Mouse (Mus musculus) 3134 (cell line): ENCODE data around the gene Tnni3.

Experiments used
- DNase-seq: peaks from one replicate; pipeline ENCODE4 v3.0.0-alpha.2; 2011; ENCODE audit warnings: low spot score; ENCODE audit not compliant: insufficient read length; ENCODE audit errors: extremely low read depth

The Tnni3 gene

DNA sequence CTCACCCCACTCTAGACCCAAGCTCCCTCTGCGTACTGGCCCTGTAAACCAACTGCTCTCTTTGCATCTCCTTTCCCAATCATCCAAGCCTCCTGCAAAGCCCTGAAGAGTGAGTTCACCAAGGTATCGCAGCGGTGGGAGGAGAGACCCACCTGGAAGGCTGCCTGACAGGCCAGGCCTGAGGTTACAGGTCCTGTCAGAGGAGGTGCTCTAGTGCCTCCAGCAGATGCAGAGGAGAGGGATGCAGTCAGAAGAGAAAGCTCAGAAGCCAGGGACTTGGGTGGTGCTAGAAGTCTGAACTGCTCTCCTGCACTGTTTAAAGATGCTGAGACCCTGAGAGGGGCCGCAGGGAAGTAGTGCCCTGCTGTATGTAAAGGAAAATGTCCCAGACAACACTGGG, 25.0 kb downstream of the Tnni3 start:
- no peak for DNase-seq

DNA sequence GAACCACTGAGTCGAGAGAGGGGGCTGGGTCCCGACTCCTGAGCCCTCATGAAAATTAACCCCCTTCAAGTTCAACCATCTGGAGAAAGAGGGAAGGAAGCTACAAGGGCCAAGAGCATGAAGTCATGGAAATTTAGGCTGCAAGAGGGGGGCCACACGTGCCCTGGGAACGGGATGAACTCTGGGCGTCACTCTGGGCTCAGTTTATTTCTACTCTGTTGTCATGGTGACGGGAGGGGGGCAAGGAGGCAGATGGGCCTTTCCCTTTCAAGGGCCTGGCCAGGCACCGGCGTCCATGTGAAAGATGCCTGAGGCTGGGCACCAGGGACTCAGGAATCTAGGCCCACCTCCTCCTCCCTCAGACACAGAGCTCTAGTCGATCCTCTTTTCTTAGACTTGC, 25.8 kb downstream of the Tnni3 start:
- no peak for DNase-seq

DNA sequence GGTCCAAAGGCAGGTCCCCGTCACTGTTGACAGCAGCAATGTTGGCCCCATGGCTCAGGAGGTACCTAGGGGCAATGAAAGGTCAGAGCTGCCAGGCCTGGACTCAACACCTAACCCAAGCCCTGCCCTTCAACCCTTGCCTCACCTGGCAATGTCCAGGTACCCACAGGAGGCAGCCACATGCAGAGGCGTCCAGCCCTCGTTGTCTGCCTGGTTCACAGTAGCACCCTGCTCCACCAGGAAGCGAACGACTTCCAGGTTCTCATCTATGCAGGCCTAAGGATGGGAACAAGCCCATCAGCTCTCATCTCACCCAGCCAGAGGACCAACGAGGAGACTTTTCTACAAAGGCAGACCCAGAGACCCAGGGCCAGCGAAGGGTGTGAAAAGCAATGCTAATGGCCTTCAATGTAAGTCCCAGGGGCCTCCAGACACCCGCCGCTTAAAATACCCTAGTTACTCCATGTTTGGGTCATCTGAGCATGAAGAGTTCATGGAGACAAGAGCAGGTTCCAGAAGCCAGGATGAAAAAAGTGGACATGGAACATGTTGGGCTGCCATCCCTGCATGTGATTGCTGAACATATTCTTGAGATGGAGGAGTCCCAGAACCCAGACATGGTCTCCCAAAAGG, 26.6 kb downstream of the Tnni3 start:
- DNase-seq = no peak

DNA sequence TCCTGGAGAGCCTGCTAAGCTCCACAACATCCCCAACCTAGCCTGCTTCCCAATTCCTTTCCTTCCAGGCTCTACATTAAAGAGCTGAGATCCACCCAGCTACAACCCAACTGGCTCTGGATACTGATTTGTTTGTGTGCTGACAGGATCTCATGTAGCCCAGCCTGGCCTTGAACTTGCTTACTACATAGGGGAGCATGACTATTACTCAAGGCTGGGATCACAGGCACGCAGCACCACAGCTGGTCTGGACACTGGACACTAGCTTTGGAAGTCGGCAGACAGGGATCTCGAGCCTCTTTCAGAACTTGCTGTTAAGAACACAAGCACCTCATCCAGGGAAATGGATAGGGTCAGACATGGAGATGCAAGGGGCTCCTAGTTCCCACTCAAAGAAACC, 27.6 kb downstream of the Tnni3 start:
- DNase-seq = no peak

DNA sequence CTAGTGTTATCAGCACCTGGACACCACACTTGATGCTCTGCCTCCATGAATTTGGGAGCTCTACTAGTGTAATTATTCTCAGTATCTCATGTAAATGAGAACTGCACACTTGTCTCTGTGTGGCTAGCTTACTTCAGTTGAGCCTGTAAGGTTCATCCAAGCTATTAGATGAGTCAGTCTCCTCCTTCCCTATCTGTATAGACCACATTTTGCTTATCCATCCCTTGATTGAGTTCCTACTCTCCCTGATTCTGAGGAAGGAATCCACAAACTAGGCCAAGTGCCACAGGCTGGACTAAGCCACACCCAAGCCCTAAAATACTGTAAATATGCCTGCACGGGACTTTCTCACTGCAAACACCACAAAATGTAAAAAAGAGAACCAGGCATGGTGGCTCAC, 30.0 kb downstream of the Tnni3 start:
- DNase-seq = no peak

DNA sequence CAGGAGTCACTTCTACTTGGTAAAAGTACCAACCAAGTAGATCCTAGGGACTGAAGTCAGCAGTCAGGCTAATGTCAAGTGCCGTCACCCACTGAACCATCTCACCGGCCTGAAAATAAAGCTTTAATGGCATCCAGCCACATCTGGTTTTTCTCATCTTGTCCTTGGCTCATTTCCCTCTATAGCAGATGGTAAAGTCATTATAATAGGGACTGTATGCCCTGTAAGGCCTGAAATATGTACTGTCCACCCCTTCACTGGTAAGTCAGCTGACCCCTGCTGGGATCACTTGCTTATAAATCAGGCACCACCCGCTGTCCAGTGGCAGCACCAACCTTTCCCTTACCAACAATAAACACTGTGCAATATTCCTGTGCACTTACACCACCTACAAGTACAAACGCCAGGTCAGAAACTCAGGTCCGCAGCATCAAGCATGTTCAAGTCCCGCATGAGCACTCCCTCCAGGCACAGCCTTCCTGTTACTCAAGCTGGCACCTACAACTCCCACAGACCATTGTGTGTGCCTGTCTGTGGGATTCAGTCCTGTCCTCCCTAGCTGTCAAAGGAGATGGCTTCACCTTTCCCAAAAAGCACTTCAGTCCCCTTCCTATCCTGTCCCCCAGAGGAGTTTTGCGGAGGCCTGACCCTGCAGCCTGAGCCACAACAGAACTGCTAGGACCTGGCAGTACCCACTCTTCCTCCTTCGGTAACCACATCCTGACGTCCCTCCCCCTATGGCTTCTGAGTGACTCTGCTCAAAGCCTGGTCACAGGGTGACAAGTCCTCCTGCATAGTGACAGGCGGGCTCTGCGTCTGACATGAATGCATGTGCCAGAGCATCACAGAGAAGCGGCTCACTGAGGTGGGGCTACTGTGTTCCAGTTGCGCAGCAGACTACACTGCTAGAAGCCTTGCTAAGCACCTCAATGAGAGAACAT, 31.5 kb downstream of the Tnni3 start:
- DNase-seq = no peak

DNA sequence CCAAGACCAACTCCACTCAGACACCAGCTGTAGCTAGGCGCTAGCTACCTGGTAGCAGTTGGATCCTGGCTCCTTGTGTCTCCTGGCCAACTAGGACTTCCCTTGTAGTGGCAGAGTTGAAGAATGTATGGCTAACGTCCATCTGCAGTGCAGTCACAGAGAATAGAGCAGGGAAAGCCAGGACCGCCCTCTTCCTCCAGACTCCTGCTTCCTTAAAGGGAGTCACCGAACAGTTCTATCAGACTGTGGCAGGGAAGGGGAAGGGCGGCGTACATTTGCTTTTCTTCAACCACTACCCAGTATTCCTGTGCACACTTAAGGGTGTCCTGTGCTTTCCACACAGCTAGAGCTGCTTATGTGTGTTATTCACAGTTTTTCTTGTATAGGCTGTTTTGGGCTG, 32.7 kb downstream of the Tnni3 start:
- no peak for DNase-seq

DNA sequence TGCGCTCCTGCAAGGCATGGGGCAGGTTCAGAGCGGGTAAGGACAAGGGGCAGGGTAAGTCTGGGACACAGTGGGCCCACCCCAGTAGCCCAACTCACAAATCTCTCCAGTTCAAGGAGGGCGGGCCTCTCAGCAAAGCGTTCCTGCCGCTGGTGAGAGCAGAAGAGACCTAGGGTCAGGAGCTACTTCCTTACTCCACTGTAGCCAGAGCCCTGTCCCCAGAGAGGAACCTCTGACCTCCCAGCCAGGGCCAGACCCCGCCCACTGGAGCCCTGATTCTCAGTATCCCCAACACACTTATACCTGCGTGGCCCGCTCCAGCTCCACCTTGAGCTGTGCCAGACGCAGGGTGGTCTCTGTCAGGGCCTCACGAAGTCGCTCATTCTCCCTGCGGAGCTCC, 41.7 kb downstream of the Tnni3 start:
- DNase-seq = no peak

DNA sequence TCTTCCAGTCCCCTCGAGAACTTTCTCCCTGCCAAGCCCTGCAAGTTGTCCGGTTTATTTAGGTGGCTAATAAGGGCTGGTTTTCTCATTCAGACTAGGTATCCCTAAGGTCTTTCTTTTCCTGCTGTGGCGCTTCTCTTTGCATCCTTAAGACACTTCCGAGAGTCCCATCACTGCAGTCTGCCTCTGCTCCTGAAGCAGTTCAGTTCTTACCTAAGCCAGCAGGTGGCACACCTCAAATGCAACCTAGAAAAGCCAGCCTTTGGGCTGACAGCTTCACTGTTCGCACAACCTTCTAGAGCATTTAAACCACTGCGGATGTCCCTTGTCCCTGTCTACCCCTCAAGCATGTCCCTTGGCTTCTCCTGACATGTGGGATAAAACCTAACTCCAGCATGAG, 44.4 kb downstream of the Tnni3 start:
- no peak for DNase-seq

DNA sequence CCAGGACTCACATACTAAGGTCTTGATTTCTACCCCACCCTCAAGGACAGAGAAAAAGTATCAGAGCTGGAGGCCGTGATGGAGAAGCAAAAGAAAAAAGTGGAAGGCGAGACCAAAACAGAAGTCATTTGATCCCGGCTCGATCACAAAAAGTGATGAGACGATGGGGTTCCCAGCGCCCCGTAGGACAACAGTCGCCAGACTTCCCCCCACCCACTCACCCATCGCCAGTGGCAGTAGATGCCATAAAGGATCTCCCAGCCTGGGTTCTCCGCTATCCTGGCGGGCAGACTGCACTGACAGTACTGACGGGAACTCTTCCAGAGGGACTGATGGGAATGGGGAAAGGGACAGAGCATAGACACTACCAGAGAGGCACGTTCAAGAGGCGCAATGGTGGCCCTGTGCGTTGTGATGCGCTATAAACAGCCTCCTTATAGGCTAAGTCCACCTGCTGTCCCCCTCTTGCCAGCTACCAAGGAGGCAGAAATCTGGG, 45.2 kb downstream of the Tnni3 start:
- no peak for DNase-seq

DNA sequence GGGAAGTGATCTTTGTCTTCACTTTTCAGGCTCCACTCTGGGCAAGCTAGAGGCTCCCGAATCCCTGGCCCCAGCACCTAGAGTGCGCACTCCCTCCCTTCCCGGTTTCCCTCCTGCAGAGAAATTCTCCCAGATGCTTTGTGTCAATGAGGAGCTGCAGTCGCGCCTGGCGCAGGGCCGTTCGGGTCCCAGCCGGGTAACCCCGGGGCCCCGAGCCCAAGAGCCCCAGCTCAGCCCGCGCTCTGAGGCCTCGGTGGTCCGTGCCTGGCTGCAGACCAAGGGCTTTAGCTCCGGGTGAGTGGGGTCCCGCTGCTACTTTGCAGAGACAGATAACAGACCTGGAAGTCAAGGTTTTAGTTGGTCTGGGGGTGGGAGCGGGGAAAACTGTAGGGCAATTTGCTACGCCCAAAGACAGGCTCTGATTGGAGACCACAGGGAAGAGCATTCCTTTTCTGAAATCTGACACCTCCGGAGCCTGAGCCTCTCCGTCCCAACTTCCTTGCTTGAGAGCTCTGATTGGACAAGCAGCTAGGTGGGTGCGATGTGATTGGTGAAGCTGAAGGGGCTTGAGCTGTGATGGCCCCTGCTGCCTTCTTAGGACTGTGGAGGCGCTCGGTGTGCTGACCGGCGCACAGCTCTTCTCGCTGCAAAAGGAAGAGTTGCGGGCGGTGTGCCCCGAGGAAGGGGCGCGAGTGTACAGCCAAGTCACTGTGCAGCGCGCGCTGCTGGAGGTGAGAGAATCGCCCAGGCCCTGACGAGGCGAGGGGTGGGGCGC, 45.8 kb downstream of the Tnni3 start:
- no peak for DNase-seq

DNA sequence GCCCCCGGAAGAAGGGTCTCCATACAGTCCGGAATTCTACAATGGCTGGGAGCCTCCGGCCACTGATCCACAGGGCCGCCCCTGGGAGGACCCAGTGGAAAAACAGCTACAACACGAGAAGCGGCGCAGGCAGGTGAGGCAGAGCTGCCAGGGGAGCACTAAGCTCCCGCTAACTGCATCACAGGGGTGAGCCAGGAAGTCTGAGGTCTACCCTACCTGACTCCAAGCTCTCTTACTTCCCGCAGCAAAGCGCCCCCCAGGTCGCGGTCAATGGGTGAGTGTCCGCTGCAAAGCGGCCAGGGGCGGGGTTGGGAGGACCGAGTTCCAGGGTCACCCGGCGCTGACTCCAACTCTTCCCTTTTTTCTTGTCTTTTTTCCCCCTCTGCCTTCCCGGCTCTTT, 50.1 kb downstream of the Tnni3 start:
- DNase-seq = no peak

DNA sequence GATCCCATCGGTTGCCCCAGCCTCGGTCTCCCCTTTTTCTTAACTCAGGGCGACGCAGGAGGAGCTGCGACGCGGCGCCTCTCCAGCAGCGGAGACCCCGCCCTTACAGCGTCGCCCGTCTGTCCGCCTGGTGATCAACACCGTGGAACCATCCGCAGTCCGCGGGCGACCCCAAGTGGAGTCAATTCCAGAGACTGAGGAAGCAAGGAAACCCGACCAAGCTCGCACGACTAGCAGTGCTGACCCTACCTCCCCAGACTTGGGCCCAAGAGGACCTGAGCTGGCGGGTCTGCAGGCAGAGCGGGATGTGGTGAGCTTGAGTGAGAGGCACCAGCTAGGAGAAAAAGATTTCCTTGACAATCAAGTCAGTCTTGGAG, 52.9 kb downstream of the Tnni3 start:
- no peak for DNase-seq

DNA sequence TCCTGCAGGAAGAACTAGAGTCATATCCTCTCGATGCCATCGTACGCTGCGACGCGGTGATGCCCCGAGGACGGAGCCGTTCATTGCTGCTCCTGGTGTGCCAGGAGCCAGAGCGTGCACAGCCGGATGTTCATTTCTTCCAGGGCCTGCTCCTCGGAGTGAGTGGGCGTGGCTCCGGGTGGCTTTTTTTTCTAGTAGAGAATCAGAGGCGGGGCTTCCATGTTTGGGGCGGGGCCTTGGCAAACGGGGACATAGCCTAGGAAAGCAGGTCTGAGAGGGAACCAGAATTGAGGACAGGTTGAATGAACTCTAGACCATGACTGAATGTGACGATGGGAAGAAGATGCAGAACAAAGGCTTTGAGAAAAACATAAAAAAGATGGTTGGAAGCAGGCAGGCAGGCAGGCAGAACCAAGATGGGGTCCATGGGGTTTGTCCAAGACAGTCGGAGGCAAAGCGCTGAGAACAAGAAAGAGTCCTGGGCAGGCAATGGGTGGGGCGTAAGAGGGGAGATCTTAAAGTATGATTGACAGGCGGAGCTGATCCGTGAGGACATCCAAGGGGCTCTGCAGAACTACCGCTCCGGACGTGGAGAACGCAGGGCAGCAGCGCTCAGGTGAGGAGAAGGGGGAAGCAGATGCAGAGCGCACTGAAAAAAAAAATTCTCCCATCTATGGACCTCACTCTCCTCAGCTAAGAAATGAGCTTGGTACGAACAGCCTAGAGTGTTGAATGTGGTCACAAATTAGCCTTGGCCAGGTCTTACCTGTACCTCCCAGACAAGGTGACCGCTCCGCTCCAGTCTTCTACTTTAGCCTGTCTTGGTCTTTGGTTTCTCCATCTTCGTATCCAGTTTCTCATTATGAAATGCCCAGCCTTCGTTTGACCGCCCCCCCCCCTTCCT, 53.5 kb downstream of the Tnni3 start:
- DNase-seq = no peak
